Mouse (Mus musculus) layer of hippocampus, adult 9-11 months (tissue): ENCODE measurements around the gene Gm49776.
A peak's percentile ranks its signal among the peaks of the same experiment; 100 is the strongest.
"Not testable (repeated sequence)": the region's sequence is repeated elsewhere in the genome, so short reads cannot be mapped to it uniquely, and the experiment has no call there.

Experiments used
- DNase-seq: peaks from one replicate; pipeline ENCODE4 v3.0.0; 2022

Gene Gm49776

DNA sequence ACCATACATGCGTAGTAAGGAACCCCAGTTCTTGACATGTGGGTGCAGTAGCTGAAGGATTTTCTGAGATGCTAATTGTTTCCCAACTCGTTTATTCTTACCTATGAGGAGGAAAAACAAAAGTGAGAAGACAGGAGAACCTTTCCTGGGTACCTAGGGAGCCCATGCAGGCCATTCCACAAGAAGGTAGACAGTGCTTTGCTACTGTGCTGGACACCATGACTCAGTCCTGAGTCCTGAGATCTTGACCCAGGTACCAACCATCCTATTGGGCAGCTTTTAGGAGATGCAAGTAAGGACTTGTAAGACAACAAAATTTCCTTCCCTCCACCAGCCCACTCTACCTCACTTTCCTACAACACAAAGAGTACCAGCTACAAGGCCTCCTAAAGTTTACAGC lies at the start of gene Gm49776:
TSS of gene Gm49776 (minus strand) at position 101 of the 400 bp plus-strand sequence.
- no peak for DNase-seq

DNA sequence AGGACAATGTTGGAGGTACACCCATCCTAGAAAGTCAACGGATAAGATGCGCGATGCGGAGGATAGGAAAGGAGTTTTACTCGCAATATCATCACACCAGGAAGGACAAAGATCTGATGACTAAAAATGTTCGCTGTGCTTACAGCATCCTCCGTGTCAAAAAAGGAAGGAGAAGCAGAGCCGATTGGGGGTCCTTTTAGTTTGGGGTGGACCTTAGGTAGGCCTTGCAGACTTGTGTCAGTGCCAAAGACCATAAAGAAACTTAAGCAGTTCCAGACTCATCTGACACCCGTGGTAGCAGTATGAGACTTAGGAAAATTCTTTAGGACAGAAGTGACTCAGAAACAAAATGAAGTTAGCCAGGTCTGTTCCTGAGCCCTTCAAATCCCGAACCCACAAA lies 31.5 kb upstream of the Gm49776 start:
- not testable (repeated sequence) for DNase-seq

DNA sequence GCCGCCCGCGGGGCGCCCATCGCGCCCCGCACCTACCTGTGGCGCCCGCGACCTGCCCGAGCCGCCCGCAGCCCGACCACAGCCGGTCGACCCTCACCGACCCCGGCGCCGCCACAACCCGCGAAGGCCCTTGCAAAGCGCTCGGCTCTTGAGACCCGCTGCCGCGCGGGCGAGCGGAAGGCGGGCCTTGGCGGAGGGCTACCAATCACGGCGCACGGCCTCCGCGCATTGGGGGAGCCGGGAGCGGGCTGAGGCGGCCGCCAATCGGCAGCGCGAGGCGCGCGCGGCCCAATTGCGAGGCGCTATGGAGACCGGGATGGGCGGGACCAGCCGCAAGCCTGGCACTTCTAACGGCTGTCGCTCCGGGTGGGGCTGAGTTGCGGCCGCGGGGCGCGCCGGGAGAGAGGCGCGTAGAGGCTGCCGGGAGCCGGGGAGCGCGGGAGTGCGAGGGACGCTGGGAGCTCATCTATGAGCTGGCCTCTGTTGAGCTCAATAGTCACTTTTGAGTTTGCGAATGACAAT lies 31.0 kb upstream of the Gm49776 start, which contains the start of gene Dgcr8:
TSS of gene Dgcr8 (minus strand) at position 180 of the 522 bp plus-strand sequence.
- DNase-seq: peak; percentile 99

DNA sequence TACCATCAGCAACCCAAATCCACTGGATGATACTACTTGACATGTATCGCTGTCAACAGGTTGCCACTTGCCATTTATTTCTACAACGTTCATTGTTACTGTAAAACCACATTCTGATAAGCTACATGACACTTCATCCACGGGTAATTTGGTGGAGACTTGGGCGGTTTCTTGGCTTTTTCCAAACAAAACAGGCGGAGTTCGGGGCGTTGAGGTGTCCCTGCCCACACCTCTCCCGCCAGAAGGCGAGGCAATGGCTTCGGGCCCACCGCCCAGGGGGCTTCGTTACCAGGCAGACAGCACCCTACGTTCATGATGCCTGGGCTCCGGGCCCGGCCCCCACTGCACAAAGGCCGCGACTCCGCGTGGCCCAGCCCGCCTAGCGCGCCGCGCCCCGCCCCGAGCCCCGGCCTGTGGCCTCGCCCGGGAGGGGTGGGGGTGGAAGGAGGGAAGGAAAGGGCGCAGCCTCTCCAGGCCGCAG lies 30.5 kb upstream of the Gm49776 start:
- no peak for DNase-seq

DNA sequence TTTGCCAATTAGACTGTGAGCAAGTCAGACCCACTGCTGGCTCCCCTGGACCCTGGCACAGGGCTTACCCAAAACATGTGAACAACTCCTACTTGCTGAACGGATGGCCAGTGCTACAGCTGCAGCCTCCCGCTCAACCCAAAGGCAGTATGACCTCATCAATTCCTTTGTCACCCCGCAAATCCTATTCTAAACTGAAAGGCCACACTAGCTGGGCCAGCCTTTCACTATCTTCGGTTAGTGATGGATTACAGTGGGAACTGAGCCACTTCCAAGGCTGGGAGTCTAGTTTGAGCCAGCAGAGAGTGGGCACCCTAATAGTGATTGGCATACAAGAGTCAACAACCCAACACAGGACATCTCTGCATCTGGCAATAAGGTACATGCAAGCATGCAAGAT lies 30.0 kb upstream of the Gm49776 start:
- DNase-seq: no peak

DNA sequence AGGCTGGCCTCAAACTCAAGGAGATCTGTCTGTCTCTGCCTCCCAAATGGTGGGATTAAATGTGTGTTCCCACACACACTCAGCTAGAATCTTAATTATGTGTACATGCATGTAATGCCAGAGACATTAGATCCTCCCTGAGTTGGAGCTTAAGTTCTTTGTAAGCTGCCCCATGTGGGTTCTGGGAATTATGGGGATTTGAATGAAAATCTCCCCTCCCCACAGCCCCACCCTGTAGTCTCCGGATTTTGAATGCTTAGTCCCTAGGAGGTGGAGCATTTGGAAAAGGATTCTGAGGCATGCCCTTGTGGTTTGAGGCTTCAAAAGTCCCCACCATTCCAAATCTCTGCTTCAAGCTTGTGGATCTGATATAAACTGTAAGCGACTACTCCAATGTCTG lies 17.0 kb upstream of the Gm49776 start:
- DNase-seq: no peak

DNA sequence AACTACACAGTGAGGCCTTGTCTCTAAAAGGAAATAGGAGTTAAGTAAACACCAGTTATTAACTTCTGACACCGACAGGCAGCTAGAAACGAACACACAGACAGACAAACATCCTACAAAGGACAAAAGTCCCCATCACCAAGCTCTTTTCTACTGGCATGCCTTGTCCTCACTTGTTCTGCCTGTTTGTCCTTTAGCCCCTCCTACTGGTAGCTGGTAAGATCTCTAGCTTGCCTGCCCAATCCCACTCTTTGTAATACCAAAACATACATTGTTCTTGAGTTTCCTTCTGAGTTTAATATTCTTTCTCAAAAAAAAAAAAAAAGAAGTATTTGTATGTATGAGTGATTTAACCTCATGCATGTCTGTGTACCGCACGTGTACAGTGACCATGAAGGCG lies 10.1 kb upstream of the Gm49776 start:
- DNase-seq: no peak

DNA sequence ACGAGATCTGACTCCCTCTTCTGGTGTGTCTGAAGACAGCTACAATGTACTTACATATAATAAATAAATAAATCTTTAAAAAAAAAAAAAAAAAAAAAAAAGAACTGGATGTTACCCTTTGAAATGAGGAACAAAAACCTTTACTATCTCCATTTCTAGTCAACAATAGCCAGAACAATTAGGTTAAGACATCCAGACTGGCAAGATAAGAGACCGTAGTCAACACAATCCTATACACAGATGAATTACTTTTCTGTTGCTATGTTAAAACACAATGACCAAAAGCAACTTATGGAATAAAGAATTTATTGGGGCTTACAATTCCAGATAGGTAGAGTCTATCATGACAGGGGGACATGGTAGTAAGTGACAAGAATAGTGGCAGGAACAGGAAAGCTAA lies 6.9 kb upstream of the Gm49776 start:
- no peak for DNase-seq

DNA sequence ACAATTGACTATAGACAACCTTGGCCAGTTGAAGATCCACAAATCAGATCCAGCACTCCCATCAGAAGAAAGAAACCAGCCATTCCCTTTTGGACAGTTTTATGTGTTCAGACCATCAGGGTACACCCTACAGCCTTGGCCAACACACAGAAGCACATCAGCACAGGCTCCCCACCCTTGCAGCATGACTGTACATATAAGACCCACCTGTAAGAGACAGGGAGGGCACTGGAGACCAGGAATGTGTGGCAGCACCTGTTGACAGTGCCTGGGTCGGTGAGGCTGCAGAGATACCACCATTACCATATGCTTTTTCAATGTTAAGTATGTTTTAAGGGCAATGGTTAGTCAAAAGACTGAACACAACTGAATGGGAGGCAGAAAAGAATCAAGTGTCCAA lies 4.3 kb downstream of the Gm49776 start:
- DNase-seq: no peak

DNA sequence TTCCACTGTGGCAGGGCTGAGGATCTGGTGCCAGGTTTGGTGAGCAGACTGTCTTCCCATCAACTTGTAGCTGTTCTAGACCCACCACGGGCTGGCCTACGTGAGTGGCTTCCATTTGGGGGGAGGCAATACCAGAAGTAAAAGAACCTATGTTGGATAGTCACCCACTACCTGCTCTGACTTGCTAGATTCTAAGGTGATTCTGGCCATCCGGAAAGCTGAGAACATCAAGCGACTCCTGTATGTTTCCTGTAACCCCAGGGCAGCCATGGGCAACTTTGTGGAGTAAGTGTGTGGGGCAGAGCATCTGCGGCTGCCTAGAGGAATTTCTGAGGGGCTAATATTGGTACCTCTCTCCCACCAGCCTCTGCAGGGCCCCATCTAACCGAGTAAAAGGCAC lies 5.4 kb downstream of the Gm49776 start:
- no peak for DNase-seq

DNA sequence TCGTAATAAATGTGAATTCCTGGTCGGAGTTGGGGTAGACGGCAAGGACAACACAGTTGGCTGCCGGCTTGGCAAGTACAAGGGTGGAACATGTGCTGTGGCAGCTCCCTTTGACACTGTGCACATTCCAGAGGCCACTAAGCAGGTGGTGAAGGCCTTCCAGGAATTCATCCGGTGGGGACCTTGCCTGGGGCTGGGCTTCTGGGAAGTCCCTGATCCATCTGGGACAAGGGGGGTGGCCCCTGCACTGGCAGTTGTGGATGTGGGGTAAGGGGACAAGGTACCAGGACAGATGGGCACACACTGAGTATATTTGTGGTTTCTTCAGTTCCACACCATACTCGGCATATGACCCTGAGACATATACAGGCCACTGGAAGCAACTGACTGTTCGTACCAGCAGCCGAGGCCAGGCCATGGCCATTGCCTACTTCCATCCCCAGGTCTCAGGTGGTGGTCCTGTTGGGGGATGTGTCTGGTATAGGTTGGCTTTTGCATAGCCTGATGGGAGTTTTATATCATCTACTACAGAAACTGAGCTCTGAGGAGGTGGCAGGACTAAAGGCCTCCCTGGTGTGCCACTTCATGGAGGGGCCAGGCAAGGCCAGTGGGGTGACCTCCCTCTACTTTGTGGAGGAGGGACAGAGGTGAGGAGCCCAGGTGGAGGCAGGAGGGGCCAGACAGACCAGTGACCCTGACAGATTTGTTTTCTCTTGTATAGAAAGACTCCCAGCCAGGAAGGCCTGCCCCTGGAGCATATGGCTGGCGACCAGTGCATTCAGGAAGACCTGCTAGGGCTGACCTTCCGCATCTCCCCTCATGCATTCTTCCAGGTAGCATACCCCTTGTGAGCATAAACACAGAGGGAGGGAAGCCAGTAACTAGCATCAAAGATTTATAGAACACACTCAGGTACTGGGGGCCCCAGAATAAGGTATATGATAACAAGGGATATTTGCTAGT lies 7.0 kb downstream of the Gm49776 start:
- no peak for DNase-seq

DNA sequence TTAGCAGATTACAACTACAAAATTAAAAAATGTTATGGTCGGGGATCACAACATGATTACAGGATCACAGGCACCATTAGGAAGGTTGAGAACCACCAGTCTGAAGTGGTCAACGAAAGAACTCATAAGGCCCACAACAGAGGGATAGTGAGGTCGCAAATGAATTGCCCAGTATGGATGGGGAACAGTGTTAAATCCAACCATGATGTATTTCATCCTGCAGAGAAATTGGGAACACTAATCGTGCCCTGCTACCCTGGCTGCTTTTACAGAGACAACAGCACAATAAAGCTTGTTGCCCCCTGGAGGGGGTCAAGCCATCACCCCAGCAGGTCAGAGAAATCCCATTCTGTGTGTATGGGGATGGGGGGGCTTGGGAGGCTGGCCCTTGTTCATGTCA lies 7.9 kb downstream of the Gm49776 start:
- no peak for DNase-seq

DNA sequence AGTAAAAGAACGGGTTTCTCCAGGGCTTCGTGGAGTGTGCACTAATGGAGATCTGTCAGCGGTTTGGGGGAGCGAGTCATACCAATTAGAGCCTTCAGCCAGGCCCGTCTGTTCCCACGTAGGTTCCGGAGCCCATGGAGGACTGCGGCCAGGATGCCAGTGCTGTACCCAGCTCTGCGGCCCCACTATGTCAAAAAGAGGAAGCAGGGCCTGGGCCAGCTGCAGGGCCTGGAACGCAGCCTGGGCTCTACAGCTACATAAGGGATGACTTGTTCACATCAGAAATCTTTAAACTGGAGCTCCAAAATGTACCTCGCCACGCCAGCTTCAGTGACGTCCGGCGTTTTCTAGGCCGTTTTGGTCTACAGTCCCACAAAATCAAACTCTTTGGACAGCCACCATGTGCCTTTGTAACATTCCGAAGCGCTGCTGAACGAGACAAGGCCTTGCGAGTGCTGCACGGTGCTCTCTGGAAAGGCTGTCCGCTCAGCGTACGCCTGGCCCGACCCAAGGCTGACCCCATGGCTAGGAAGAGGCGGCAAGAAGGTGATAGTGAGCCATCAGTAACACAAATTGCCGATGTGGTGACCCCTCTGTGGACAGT lies 8.7 kb downstream of the Gm49776 start:
- peak; percentile 77 for DNase-seq

DNA sequence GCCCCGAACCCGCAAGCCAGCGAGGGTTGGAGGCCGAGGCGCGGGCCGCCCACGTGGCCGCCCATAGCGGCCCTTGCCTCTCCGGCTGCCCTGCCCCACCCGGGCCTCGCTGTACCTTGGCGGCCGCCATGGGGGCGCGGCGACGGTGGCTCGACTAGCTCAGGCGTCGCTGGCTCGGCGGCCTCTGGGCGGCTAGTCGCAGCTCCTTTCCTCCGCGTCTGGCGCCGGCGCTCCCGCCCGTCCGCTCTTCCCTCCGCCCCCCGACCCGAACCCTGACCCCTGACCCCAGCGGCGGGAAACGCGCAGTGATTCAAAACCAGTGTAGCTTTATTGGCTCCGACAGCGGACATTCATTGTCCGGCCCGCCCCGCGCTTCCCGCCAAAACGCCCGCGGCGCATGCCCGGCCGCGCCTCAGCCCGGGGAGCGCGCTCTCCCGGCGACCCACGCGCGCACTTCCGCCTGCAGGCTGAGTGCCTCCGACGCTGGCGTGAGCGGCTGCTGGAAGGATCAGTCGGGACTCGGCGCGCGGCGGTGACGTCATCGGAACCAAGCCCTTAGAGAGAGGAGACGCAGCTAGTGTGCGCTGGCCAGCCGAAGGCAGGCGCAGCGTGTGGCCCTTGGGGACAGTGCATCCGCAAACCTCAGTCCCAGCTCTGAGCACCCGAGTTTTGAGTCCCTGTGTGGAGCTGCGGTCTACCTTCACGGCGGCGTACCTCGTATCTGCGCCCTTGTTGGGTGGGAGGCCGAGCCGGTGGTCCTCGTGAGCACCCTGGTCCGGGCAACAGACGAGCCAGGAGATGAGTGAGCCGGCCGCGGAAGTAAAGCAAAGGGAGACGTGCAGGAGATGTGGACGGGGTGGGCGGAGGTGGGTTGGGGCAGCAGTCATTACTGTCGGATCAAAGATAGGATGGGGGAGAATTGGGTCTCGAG lies 9.4 kb downstream of the Gm49776 start, which contains the start of the genes Trmt2a and Ranbp1:
TSS of gene Trmt2a (plus strand) at position 247 of the 931 bp plus-strand sequence.
TSS of gene Ranbp1 (minus strand) at position 300 of the 931 bp plus-strand sequence.
- peak; percentile 99 for DNase-seq

DNA sequence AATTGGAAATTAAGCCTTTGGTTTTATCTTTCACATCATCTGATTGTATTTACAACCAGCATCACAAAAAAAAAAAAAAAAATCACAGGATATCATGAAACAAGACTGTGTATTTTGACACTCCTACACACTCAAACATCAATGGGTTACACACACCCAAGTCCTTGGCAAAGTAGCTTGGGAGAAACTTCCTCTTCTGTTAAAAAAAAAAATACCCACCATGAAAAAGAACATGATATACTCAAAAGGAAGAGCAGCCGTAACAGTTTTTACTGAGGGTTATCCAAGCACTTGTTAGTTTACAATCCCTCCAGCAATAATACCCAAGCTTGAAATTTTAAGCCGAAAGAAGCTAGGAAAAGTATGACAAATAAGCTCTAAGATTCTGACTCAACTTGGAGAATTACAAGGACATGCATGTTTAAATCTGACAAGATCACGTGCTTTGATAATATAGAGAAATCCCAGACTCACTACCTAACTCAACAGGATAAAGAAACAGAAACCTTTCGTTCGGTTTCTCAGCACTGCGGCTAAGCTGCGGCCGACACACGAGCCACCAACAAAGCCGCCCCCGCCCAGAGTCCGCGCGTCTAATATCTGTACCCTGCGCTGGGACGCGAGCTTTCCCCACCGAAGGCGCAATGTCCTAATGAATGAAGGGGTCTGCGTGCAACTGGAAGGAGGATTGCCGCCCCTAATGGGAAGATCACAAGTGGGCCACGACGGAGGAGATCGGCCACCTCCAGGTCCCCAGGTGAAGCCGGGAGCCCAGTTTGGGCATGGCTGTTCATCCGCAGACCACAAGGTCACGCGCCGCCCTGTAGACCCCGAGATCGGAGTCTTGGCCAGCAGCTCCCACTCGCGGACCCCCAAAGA lies 10.4 kb downstream of the Gm49776 start:
- no peak for DNase-seq

DNA sequence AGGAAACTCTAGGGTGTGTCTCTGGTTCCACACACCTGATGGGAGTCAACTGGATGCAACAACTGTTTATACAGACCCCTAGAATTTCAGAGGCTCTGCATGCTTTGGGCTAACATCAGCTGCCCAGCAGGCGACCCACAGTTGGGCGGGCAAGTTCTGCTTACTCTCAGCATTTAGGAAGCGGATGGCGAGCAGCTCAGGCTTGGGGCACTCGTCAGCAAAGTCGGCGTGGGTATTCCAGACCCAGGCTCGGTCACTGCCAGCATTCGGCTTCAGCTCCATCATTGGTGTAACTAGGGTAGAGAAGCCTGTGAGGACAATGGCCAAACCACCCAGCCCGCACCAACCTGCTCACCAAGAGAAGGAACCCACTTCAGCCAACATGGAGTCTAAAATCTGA lies 16.5 kb downstream of the Gm49776 start:
- DNase-seq: no peak

DNA sequence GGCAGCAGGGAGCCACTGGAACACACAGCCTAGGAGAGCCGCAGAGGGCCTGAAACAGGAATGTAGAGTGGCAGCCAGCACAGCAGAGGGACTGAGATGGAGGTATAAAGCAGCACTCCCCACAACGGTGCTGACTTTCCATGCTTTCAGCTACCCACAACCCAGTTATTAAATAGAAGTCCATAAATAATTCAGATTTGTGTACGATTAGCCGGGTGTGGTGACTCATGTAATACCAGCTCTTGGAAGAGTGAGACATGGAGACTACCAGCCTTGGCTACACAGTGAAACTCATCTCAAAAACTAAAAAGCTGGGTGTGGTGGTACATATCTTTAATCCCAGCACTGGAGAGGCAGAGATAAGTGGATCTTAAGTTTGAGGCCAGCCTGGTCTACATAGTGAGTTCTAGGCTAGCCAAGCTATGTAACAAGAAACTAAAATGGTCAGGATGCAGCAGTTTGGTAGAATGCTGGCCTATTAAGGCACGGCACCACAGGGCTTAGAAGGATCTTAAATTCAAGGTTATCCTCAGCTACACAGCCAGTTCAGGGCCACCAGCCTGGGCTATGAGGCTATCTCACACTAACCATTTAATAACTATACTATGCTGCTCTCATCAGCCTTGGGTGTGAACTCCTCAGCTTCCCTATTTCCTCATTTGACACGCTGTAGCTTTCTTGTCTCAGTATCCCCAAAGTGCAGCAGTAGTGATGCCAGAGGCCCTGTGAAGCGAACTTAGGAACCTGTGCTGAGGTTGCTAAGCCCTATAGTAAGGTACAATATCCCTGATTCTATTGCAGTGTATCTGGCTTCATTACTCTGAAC lies 21.2 kb downstream of the Gm49776 start:
- DNase-seq: no peak

DNA sequence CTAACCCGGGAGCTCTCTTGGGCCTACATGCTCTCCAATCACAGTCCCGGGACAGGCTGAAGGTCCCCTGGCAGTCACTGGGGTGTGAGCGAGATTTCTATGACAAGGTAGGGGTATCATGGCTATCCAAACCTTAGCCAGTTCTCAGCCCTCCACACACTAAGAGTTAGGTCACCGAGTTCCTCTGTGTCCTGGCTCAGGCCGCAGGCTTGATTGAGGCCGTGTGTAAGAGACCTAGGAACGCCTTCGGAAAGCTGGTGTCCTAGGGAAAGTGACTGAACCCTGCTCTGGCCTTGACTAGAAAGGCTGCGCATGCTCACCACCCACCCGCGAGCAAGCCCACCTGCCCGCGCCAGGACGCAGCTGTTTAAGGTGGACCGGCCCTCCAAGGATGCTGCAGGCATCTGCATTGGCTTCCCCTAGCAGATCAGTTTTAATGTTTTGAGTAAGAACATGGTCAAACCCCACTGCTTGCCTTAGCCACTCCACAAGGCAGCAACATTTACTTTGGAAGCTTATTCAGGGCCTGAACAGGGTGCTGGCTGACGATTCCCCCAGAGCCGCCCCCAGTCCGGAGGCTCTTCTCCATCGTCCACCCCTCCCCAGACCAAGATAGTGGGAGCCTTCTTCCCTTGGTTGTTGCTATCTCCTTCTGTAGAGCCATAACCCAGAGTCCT lies 22.6 kb downstream of the Gm49776 start:
- DNase-seq: peak; percentile 73

DNA sequence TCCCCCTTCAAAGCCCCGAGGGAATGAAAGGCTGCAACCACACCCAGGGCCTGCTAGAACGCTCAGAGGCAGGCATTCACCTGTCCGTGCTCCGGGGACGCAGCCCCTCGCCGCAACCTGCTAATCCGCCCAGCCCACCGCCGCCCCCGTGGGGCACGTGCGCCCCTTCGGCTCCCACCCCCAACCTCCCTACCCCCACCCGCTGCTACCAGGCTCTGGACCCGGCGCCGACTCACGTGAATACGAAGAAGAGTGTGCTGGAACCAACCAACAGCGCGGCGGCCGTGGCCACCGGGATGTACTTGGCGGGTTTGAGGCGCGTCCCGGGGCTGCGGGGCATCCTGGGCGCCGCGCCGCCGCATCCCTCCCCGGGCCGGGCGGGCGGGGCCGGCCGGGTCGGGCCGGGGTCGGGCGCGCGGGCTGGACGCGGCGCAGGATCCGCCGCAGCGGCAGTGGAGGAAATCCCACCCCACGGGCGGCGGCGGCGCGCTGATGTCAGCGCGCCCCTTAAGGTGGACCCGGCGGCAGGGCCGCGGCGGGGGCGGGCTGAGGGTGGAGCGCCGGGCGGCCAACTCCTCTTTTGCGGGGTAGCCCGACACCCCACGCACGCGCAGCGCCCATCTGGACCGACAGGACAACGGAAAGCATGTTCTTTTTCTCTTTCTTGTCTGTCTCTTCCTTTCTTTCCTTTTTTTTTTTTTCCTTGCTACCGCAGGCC lies 23.3 kb downstream of the Gm49776 start, which contains the start of gene Zdhhc8:
TSS of gene Zdhhc8 (minus strand) at position 466 of the 718 bp plus-strand sequence.
- peak; percentile 80 for DNase-seq
